Mouse (Mus musculus) megakaryocyte, embryonic 14.5 days (primary cell): Measurements from ENCODE around the gene BC037034.

Source experiments
- FLI1 ChIP-seq: IDR thresholded peaks from 2 replicates; pipeline ENCODE4 v1.6.1; 2012; ENCODE audit warnings: low read length, inconsistent platforms, mixed read lengths
- GATA1 ChIP-seq: IDR thresholded peaks from 3 replicates; pipeline ENCODE4 v1.6.1; 2012; ENCODE audit warnings: mixed read lengths, low read length, inconsistent platforms, borderline replicate concordance

DNA sequence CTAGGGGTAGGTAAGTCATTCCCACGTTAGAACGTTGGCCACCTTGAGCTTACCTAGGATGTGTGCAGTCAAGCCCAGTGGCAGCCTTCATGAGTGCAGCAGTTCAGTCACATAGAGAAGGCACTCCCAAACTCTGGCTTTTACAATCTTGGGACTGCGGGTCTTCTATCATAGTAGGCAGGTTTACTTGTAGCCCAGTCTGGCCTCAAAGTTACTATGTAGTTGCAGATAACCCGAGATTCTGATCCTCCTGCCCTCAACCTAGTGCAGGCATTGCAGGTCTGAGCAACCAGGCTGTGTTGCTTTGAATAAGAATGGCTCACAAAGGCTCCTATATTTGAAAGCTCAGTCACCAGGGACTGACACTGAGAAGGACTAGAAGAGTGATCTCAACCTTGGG lies 37.3 kb downstream of the BC037034 start:
- no peak for TF ChIP-seq GATA1
- TF ChIP-seq FLI1, result no peak
